Comparison of ENCODE assay signal across 21 mouse cellular contexts in genomic region chr15:77086488-77086887, GRCm38 (mm10). TPM values are rescaled to one million over a fixed set of nuclear protein-coding genes. Genes with fewer than 3 reads are reported as not detected.
A peak's percentile ranks its signal among the peaks of the same experiment; 100 is the strongest.
DNase-seq lines count a peak whose midpoint lies in the region; ATAC-seq and TF ChIP-seq lines count a peak whose summit lies in the region.
"Had no signal": no experiment of that assay in that cellular context is flagged by ENCODE, and none has a peak within 500 bp of the region (broad histone marks: within the 10 kb centered on the region; RNA-seq: fewer than 3 reads in every experiment).

No protein-coding gene starts in this region.

- H3K27me3 ChIP-seq in heart, embryonic 12.5 days (replicated peaks): no peaks in the 10 kb centered on the region
- H3K27me3 ChIP-seq in heart, embryonic 16.5 days (ENCODE audit: control insufficient read depth, insufficient read depth, low read length): no peaks in the 10 kb centered on the region
- H3K27me3 ChIP-seq: embryonic facial prominence, embryonic 12.5 days; forebrain, embryonic 15.5 days; hindbrain, embryonic 15.5 days; kidney, embryonic 15.5 days; Patski had no signal

- DNase-seq in gastrocnemius, adult 2 months: no peak
- no peak for DNase-seq in gastrocnemius, postnatal 10 days
- no peak for DNase-seq in heart, postnatal 25 days (ENCODE audit: low spot score)
- DNase-seq in heart, adult 8-10 months (ENCODE audit: low spot score): no peak
- no peak for DNase-seq in layer of hippocampus, adult 18-20 months (ENCODE audit: low spot score in 2 of 2)
- DNase-seq: B cell, adult 2 months; cerebellum, adult 11-12 months; cerebellum, adult 9-10 months; gastrocnemius, postnatal 14 days had no signal

- no peak overlapping the region for H3K9ac ChIP-seq in heart, embryonic 12.5 days
- no peak overlapping the region for H3K9ac ChIP-seq in heart, embryonic 16.5 days (ENCODE audit: low read length)
- H3K9ac ChIP-seq: embryonic facial prominence, embryonic 12.5 days; forebrain, embryonic 15.5 days; hindbrain, embryonic 15.5 days; kidney, embryonic 15.5 days had no signal

- H3K4me2 ChIP-seq in heart, embryonic 12.5 days: no peak overlapping the region
- no peak overlapping the region for H3K4me2 ChIP-seq in heart, embryonic 16.5 days (ENCODE audit: low read depth, low read length)
- H3K4me2 ChIP-seq: embryonic facial prominence, embryonic 12.5 days; forebrain, embryonic 15.5 days; hindbrain, embryonic 15.5 days; kidney, embryonic 15.5 days had no signal

- no peak for ATAC-seq in heart, embryonic 12.5 days (ENCODE audit: insufficient number of reproducible peaks, low FRiP score)
- ATAC-seq in heart, embryonic 16.5 days (replicated peaks; ENCODE audit: extremely low read depth, insufficient read depth, low FRiP score): no peak
- ATAC-seq: activated CD4-positive, CD25-positive, alpha-beta regulatory T cell, adult 4 months; forebrain, embryonic 15.5 days; intestine, embryonic 16.5 days; Patski had no signal

- WGBS in heart, embryonic 12.5 days: 90% methylated on average over 1 of the region's 1 CpGs
- WGBS in heart, embryonic 16.5 days: 77% methylated on average over 1 of the region's 1 CpGs

- H3K4me3 ChIP-seq in gastrocnemius, adult 2 months: no peak overlapping the region
- no peak overlapping the region for H3K4me3 ChIP-seq in heart, embryonic 12.5 days
- H3K4me3 ChIP-seq in heart, embryonic 16.5 days (ENCODE audit: low read length): no peak overlapping the region
- H3K4me3 ChIP-seq: embryonic facial prominence, embryonic 12.5 days; forebrain, embryonic 15.5 days; hindbrain, embryonic 15.5 days; kidney, embryonic 15.5 days had no signal

- no peak for TF ChIP-seq CTCF in gastrocnemius, adult 2 months (IDR thresholded peaks at IDR 0.05)

- H3K4me1 ChIP-seq in heart, embryonic 12.5 days (replicated peaks): peaks cover 38% of the 10 kb centered on the region
- peaks cover 31% of the 10 kb centered on the region for H3K4me1 ChIP-seq in heart, embryonic 16.5 days (ENCODE audit: control insufficient read depth, insufficient read depth, low read length)

- intact Hi-C loops in gastrocnemius, adult 2 months (cut with DNase I): no loop called here
- intact Hi-C loops in heart, postnatal 25 days (cut with DNase I): no loop called here

- H3K9me3 ChIP-seq in heart, embryonic 12.5 days (replicated peaks): no peaks in the 10 kb centered on the region
- no peaks in the 10 kb centered on the region for H3K9me3 ChIP-seq in heart, embryonic 16.5 days (replicated peaks; ENCODE audit: control insufficient read depth, low read length)
- H3K9me3 ChIP-seq: embryonic facial prominence, embryonic 12.5 days; forebrain, embryonic 15.5 days; hindbrain, embryonic 15.5 days; kidney, embryonic 15.5 days had no signal

- H3K36me3 ChIP-seq in heart, embryonic 12.5 days: peaks cover 72% of the 10 kb centered on the region
- peaks cover 24% of the 10 kb centered on the region for H3K36me3 ChIP-seq in heart, embryonic 16.5 days (ENCODE audit: control insufficient read depth, insufficient read depth)

- H3K27ac ChIP-seq in gastrocnemius, adult 2 months: peak overlapping the region; percentile 6; the same call in 1 of the 2 replicates
- peak overlapping the region; percentile 74 for H3K27ac ChIP-seq in heart, embryonic 12.5 days (ENCODE audit: poor library complexity, severe bottlenecking)
- peak overlapping the region; percentile 91 for H3K27ac ChIP-seq in heart, embryonic 16.5 days (ENCODE audit: low read length)
- H3K27ac ChIP-seq: embryonic facial prominence, embryonic 12.5 days; forebrain, embryonic 15.5 days; hindbrain, embryonic 15.5 days; kidney, embryonic 15.5 days had no signal

RNA-seq across cellular contexts. Expression of gene Mb, which starts 36.0 kb away (rescaled TPM):
- total RNA-seq in gastrocnemius, adult 2 months (2021): 1,000 to 10,000 TPM; 3,091 to 7,772 TPM
- total RNA-seq in gastrocnemius, postnatal 10 days (2021): 100 to 1,000 TPM; 415 to 512 TPM
- 209 and 214 TPM in 2 replicates for polyA plus RNA-seq in heart, embryonic 12.5 days (2016; fragmentation: Nextera tagmentation; extraction: Ambion mirVana)
- over 10,000 TPM; 17,245 to 18,320 TPM for total RNA-seq in heart, postnatal 25 days (2021)
- polyA plus RNA-seq in heart, embryonic 16.5 days (2015; fragmentation: Nextera tagmentation; extraction: Ambion mirVana): 977 and 1,096 TPM in 2 replicates
- total RNA-seq in heart, adult 8-10 months (2022): over 10,000 TPM; 20,391 to 21,800 (median 21,272) TPM
- total RNA-seq in layer of hippocampus, adult 18-20 months (2021): under 1 TPM; 0.42 to 0.46 TPM
- total RNA-seq: MEL had no signal
- polyA plus RNA-seq: activated CD4-positive, CD25-positive, alpha-beta regulatory T cell, adult 4 months; forebrain, embryonic 11.5 days; forebrain, embryonic 15.5 days; Patski had no signal

RNA-seq across cellular contexts. Expression of gene Apol6, which starts 42.0 kb away (rescaled TPM):
- total RNA-seq in gastrocnemius, adult 2 months (2021): 10 to 100 TPM; 27.7 to 71.1 TPM
- 10 to 100 TPM; 15.0 to 18.9 TPM for total RNA-seq in gastrocnemius, postnatal 10 days (2021)
- polyA plus RNA-seq in heart, embryonic 12.5 days (2016; fragmentation: Nextera tagmentation; extraction: Ambion mirVana): 0.36 TPM in 1 of 2 replicates, not detected in the other
- under 1 TPM; 0.67 to 0.86 TPM for total RNA-seq in heart, postnatal 25 days (2021)
- polyA plus RNA-seq in heart, embryonic 16.5 days (2015; fragmentation: Nextera tagmentation; extraction: Ambion mirVana): 0.11 and 0.30 TPM in 2 replicates
- 1 to 10 TPM in 2 of 4 experiments, under 1 TPM in 2; 0.49 to 1.5 (median 1.0) TPM for total RNA-seq in heart, adult 8-10 months (2022)
- not detected for total RNA-seq in layer of hippocampus, adult 18-20 months (2021)
- total RNA-seq: MEL had no signal
- polyA plus RNA-seq: activated CD4-positive, CD25-positive, alpha-beta regulatory T cell, adult 4 months; forebrain, embryonic 11.5 days; forebrain, embryonic 15.5 days; hindbrain, embryonic 11.5 days; hindbrain, embryonic 15.5 days had no signal

Comparison
In these comparisons a context has a peak if more than half of its experiments do, and no peak if none do; other contexts are left out.
1. H3K27ac ChIP-seq: peak in every context shown above with its lines; median percentile 91 in heart, embryonic 16.5 days; 74 in heart, embryonic 12.5 days; 6 in gastrocnemius, adult 2 months.
2. RNA of gene Mb, which starts 36.0 kb away (total RNA-seq): 20,391 to 21,800 TPM in heart, adult 8-10 months, 17,245 to 18,320 TPM in heart, postnatal 25 days, 3,091 to 7,772 TPM in gastrocnemius, adult 2 months and 415 to 512 TPM in gastrocnemius, postnatal 10 days; 0.42 to 0.46 TPM in layer of hippocampus, adult 18-20 months; every median in the first group is over 100 times any median in the second.
3. RNA of gene Apol6, which starts 42.0 kb away (total RNA-seq): 27.7 to 71.1 TPM in gastrocnemius, adult 2 months and 15.0 to 18.9 TPM in gastrocnemius, postnatal 10 days; 0.49 to 1.5 TPM in heart, adult 8-10 months, 0.67 to 0.86 TPM in heart, postnatal 25 days and not detected in layer of hippocampus, adult 18-20 months; every median in the first group is over 4 times any median in the second.